Mouse (Mus musculus): ENCODE results near the gene Osbpl9. TPM values are rescaled to one million over a fixed set of nuclear protein-coding genes. Genes with fewer than 3 reads are reported as not detected.

Gene Osbpl9
- 133 and 157 TPM in 2 replicates for polyA plus RNA-seq (2012; ENCODE audit: insufficient read depth, insufficient read length, missing spikeins)

DNA sequence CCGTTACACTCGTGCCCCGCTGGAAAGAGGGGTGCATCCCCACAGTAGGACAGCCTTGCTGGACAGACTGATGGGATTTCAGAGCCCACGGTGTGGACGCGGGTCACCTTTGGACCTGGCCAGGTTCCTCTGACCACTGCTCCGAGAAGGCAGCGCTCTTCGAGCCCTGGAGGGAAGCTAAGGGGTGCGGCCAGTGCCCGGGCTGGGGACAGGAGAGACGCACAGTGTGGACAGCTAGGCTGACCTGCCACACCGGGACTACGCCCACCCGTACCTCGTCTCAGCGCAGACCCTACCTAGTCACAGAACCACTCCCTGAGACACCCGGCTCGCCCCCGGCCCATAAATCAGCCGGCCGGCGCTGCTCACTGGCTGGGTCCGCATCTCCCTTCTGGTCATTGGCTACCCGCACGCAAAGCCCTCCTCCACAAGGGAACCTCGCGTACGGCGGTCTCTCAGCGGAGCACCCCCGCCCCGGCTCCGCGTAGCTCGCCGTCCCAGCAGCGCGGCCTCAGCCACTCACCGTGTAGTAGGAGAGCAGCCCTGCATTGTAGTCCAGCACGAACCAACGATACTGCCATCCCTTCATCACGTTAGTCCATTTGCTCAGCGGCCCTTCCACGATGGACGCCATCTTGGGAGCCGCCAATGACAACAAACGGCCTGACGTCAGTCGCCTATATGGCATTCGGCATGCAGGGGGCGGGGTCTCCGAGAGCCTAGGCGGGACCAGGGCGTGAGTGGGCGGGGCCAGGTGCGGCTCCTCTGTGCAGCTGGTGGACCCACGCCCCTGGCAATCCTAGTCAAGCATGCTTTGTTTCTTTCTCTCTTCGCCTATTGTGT, at the start of gene Osbpl9:
Osbpl9 (minus strand) TSS at position 691 of the 843 bp plus-strand sequence.
- TF ChIP-seq POLR2A (IDR thresholded peaks at IDR 0.05; ENCODE audit: borderline replicate concordance, low read depth, low read length) (no peak), CTCF (IDR thresholded peaks at IDR 0.05; ENCODE audit: low read depth, low read length) (no peak)
- Histone ChIP-seq H3K27ac (ENCODE audit: insufficient read depth, low read depth, low read length) (peak within 1 kb of the TSS; percentile 26), H3K4me3 (ENCODE audit: insufficient read depth, low read length) (peak within 1 kb of the TSS; percentile 69), H3K4me1 (ENCODE audit: control insufficient read depth, insufficient read depth, low read length) (peaks cover 36% of the 10 kb centered on the region)

DNA sequence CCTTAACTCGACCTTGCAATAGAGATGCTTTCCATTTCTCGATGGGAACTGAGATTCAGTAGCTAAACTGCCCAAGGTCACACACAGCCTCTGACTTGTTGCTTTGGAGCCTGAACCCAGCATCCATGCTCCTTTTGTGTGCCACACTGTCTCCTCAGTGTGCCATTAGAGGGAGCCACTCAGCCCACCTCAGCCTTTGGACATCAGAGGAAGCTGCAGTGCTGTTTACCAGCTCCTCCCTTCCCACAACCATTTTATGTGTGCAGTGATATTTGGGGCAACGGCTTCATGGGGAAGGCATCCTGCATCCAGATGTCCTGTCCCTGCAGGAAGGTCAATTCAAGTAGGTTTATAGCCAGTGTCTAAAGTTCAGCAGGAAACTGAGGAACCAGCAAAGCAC, 49.5 kb upstream of the Osbpl9 start:
- TF ChIP-seq POLR2A (IDR thresholded peaks at IDR 0.05; ENCODE audit: borderline replicate concordance, low read depth, low read length), result no peak
- TF ChIP-seq CTCF (IDR thresholded peaks at IDR 0.05; ENCODE audit: low read depth, low read length), result peak; percentile 54
- no peak overlapping the region for H3K4me3 ChIP-seq (ENCODE audit: insufficient read depth, low read length)
- no peak overlapping the region for H3K27ac ChIP-seq (ENCODE audit: insufficient read depth, low read depth, low read length)
- peaks cover 23% of the 10 kb centered on the region for H3K4me1 ChIP-seq (ENCODE audit: control insufficient read depth, insufficient read depth, low read length)

DNA sequence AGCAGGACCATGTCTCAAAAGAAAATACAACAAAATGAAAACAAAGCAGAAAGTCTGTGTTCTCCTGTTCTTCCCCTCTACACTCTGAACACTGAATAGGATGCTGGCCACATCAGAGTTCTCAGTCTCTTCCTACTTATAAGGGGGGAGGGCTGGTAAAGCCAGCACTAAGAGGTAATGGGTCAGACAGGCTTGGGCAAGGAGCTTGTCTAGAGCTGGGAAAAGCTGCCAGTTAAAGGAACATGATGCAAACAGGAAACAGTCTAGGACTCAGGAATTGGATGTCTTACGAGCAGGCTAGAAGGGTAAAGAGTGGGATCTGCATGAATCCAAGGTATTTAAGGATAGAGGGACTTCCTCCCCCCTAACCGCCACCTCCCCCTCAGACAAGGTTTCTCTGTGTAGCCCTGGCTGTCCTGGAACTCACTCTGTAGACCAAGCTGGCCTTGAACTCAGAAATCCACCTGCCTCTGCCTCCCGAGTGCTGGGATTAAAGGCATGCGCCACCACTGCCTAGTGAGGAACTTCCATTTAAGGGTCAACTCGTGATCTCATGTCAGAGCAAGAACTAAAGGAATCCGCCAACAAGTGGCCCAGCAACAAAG, 43.0 kb upstream of the Osbpl9 start:
- no peak for TF ChIP-seq CTCF (IDR thresholded peaks at IDR 0.05; ENCODE audit: low read depth, low read length)
- no peak for TF ChIP-seq POLR2A (IDR thresholded peaks at IDR 0.05; ENCODE audit: borderline replicate concordance, low read depth, low read length)
- no peak overlapping the region for H3K27ac ChIP-seq (ENCODE audit: insufficient read depth, low read depth, low read length)
- H3K4me1 ChIP-seq (ENCODE audit: control insufficient read depth, insufficient read depth, low read length), result peaks cover 15% of the 10 kb centered on the region
- no peak overlapping the region for H3K4me3 ChIP-seq (ENCODE audit: insufficient read depth, low read length)

DNA sequence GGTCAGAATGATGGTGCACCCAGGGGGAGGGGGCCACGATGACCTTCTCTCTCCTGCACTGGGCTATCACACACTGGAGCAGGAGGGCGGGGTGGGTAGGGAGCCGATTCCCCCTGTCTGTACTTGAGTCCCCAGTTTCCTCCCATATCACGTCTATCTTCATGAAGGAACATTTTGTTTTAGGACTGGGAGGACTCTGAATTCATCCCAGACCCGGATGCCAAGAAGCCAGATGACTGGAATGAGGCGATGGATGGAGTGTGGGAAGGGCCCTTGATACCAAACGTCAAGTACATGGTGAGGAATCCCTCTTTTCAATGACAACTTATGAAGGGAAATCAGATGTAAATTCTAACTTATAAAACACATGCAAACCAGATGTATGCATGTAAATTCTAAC, 42.4 kb upstream of the Osbpl9 start:
- no peak overlapping the region for H3K27ac ChIP-seq (ENCODE audit: insufficient read depth, low read depth, low read length)
- H3K4me1 ChIP-seq (ENCODE audit: control insufficient read depth, insufficient read depth, low read length), result peaks cover 15% of the 10 kb centered on the region
- TF ChIP-seq POLR2A (IDR thresholded peaks at IDR 0.05; ENCODE audit: borderline replicate concordance, low read depth, low read length), result no peak
- no peak for TF ChIP-seq CTCF (IDR thresholded peaks at IDR 0.05; ENCODE audit: low read depth, low read length)
- H3K4me3 ChIP-seq (ENCODE audit: insufficient read depth, low read length), result no peak overlapping the region

DNA sequence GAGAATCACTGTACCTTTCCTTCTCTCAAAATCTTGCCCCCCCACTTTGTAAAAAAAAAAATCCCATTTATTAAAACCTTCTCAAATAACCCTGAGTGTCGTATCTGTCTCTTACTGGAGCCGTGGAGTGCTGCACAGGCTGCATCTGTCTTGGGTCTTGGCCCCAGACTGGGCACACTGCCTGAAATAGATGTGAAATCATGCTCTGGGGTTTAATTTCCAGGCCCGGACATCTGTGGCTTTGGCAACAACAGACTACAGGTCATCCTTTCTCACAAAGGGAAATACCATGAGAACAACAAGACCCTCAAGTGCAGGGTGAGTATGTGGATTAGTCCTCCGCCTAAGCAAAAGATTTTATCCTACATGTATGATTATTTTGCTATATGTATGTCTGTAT, 39.9 kb upstream of the Osbpl9 start:
- H3K4me3 ChIP-seq (ENCODE audit: insufficient read depth, low read length), result no peak overlapping the region
- peaks cover 15% of the 10 kb centered on the region for H3K4me1 ChIP-seq (ENCODE audit: control insufficient read depth, insufficient read depth, low read length)
- TF ChIP-seq CTCF (IDR thresholded peaks at IDR 0.05; ENCODE audit: low read depth, low read length), result no peak
- no peak for TF ChIP-seq POLR2A (IDR thresholded peaks at IDR 0.05; ENCODE audit: borderline replicate concordance, low read depth, low read length)
- no peak overlapping the region for H3K27ac ChIP-seq (ENCODE audit: insufficient read depth, low read depth, low read length)

DNA sequence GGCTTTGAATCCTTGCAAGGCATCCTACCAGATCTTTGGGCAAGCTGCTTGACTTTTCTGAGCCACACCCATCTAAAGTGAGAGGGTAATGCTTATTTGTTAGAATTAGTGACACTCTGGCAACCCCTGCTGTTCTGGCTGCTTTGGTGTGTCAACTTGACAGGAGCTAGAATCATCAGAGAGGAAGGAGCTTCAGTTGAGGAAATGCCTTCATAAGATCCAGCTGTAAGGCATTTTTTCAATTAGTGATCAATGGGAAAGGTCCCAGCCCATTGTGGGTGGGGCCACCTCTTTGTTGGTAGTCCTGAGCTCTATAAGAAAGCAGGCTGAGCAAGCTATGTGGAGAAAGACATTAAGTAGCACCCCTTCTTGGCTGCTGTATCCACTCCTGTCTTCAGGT, 39.1 kb upstream of the Osbpl9 start:
- H3K4me1 ChIP-seq (ENCODE audit: control insufficient read depth, insufficient read depth, low read length), result peaks cover 15% of the 10 kb centered on the region
- TF ChIP-seq CTCF (IDR thresholded peaks at IDR 0.05; ENCODE audit: low read depth, low read length) (no peak), POLR2A (IDR thresholded peaks at IDR 0.05; ENCODE audit: borderline replicate concordance, low read depth, low read length) (no peak)
- no peak overlapping the region for H3K4me3 ChIP-seq (ENCODE audit: insufficient read depth, low read length)
- no peak overlapping the region for H3K27ac ChIP-seq (ENCODE audit: insufficient read depth, low read depth, low read length)

DNA sequence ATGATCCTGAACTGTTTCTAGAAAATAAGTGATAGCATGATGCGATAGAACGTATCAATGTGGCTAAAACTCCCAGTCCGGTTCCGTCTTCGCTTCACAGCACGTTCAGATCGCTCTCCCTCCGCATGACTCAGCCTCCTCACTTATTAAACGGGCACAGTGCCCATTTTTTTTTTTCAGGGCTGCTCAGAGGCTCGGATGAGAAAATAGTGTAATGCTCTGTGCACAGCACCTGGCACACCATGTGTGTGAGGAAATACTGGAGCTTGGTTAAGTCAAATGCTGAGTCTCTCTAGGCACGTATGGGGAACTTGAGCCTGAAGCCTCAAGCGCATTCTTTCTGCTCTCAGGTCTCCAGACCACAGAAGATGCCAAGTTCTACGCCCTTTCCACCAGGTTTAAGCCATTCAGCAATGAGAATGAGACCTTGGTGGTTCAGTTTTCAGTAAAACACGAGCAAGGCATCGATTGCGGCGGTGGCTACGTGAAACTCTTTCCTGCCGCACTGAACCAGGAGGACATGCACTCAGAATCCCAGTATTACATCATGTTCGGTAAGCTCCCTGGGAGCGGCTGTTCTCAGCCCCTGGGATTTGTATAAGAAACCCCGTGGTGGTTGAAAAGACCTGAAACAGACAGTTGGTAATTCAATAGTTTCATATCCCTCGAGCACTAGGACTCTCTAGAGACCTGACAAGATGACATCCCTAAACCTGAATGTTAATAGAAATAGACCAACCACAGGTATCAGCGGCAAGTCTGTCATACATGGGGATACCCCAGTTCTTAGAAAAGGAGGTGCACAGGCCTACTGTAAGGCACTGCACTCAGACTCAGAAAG, 36.6 kb upstream of the Osbpl9 start:
- no peak for TF ChIP-seq POLR2A (IDR thresholded peaks at IDR 0.05; ENCODE audit: borderline replicate concordance, low read depth, low read length)
- no peak for TF ChIP-seq CTCF (IDR thresholded peaks at IDR 0.05; ENCODE audit: low read depth, low read length)
- H3K4me1 ChIP-seq (ENCODE audit: control insufficient read depth, insufficient read depth, low read length), result peaks cover 8% of the 10 kb centered on the region

DNA sequence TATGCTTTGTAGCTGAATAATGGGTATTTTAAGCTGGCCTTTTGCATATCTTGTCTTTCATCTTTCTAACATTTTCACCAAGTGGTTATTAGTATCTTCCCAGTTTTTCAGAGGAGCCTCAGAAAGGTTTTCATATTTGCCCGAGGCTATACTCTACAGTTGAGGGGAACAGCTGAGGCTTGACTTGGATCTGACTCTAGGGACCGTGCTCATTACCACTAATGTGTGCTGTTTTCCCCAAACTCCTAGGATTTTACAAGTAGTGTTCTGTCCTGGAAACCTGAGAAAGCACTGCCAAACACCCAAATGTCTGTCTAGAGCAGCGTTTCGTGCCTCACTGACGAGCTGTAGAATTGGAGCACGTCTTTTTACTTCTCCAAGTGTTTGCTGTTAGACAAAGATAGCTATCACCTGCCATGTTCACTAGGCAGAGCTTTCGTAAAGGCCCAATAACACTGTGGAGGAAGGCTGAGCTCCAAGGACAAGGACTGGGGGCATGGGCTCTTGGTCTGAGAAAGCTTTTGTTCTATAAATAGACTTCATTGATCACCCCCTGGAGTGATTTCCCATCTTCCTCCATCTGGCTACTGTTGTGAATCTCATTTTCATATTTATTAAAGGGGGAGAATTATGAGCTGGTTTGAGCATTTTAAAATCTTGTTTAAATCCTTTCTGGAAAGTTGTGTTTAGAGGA, 34.3 kb upstream of the Osbpl9 start:
- Histone ChIP-seq H3K4me1 (ENCODE audit: control insufficient read depth, insufficient read depth, low read length) (peaks cover 5% of the 10 kb centered on the region; the same call in 1 of the 2 replicates), H3K27ac (ENCODE audit: insufficient read depth, low read depth, low read length) (no peak overlapping the region), H3K4me3 (ENCODE audit: insufficient read depth, low read length) (no peak overlapping the region)
- no peak for TF ChIP-seq POLR2A (IDR thresholded peaks at IDR 0.05; ENCODE audit: borderline replicate concordance, low read depth, low read length)
- TF ChIP-seq CTCF (IDR thresholded peaks at IDR 0.05; ENCODE audit: low read depth, low read length), result no peak

More for the DNA sequence above, 36.6 kb upstream of the Osbpl9 start:
- Histone ChIP-seq H3K27ac (ENCODE audit: insufficient read depth, low read depth, low read length) (no peak overlapping the region), H3K4me3 (ENCODE audit: insufficient read depth, low read length) (no peak overlapping the region)

DNA sequence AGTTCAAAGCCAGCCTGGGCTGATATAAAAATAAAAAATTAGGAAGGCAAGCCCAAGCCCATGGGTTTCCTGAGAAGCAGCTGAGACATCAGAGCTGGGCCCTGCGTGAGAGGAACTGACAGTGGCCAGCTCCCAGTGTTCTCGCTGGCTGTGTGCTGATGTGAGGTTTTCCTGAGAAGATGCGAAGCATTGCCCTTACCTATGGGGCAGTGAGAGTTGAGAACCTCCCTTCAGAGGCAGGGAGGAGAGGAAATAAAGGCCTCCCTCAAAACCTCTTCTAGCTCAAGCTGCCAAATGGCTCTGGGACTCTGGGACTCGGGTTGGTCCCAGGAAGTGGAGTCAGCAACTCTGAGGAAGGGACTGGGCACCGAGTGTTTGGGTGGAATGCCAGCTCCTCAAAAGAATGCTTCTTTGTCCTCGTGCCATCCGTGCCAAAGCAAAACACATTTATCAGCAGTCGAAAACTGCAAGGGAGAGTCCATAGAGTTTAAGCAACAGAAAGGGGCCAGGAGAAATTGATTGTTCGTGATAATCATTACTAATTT, 32.8 kb upstream of the Osbpl9 start:
- no peak for TF ChIP-seq POLR2A (IDR thresholded peaks at IDR 0.05; ENCODE audit: borderline replicate concordance, low read depth, low read length)
- Histone ChIP-seq H3K4me3 (ENCODE audit: insufficient read depth, low read length) (no peak overlapping the region), H3K27ac (ENCODE audit: insufficient read depth, low read depth, low read length) (no peak overlapping the region), H3K4me1 (ENCODE audit: control insufficient read depth, insufficient read depth, low read length) (peaks cover 4% of the 10 kb centered on the region; the same call in 1 of the 2 replicates)

Measured in bone marrow macrophage, adult 2 months (primary cell).